22 mouse cellular contexts compared by ENCODE assay signal in the genomic region with DNA sequence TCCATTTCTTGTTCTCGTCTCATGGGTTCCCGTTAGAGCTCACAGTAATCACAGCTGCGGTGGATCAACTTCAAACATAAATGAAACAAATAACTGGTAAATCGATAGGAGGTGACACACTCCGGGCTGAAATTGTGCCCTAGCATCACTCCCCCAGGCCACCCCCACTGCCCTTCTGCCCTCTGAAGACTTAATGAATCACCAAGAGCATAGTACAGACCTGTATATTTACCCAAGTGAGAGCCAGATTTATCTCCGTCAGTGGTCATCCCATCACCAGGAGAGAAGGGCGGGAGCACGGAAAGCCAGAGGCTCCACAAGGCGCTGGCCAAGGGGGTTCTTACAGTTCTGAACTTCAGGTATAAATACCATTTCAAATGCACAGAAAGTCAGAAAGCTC.
DNase-seq lines count a peak whose midpoint lies in the region; ATAC-seq and TF ChIP-seq lines count a peak whose summit lies in the region.
"Had no signal": no experiment of that assay in that cellular context is flagged by ENCODE, and none has a peak within 500 bp of the region (broad histone marks: within the 10 kb centered on the region; RNA-seq: fewer than 3 reads in every experiment).

No protein-coding gene starts in this region.

- TF ChIP-seq CTCF in kidney, adult 2 months (conservative IDR thresholded peaks at IDR 0.05; ENCODE audit: insufficient read depth, insufficient read length, low read depth, low read length), result no peak
- TF ChIP-seq CTCF in kidney, postnatal 0 days (IDR thresholded peaks at IDR 0.05; ENCODE audit: low read depth), result no peak
- no peak for TF ChIP-seq CTCF in liver, adult 2 months (IDR thresholded peaks at IDR 0.05; ENCODE audit: low read depth, low read length)

- no peak overlapping the region for H3K4me3 ChIP-seq in kidney, adult 2 months (ENCODE audit: insufficient read depth, low read depth, low read length)
- H3K4me3 ChIP-seq in kidney, postnatal 0 days (replicated peaks; ENCODE audit: low read depth, low read length), result no peak overlapping the region
- H3K4me3 ChIP-seq in liver, adult 2 months (ENCODE audit: insufficient read depth, low read depth, low read length), result 0 out of 2 replicates have a peak overlapping the region, but pooled peaks have one; percentile 7
- H3K4me3 ChIP-seq in liver, embryonic 16.5 days (ENCODE audit: low read depth, low read length), result no peak overlapping the region
- H3K4me3 ChIP-seq: forebrain, embryonic 10.5 days; hindbrain, embryonic 12.5 days; midbrain, embryonic 12.5 days had no signal

- 51% methylated on average over 9 of the region's 9 CpGs for WGBS in kidney, adult 2 months
- 40% methylated on average over 9 of the region's 9 CpGs for WGBS in kidney, postnatal 0 days
- WGBS in liver, adult 2 months, result 20% methylated on average over 9 of the region's 9 CpGs
- 58% methylated on average over 9 of the region's 9 CpGs for WGBS in liver, embryonic 16.5 days (ENCODE audit: insufficient replicate concordance)

- H3K27ac ChIP-seq in kidney, adult 2 months (ENCODE audit: insufficient read depth, low read depth, low read length), result no peak overlapping the region
- no peak overlapping the region for H3K27ac ChIP-seq in kidney, postnatal 0 days
- peak overlapping the region; percentile 92 for H3K27ac ChIP-seq in liver, adult 2 months (replicated peaks; ENCODE audit: insufficient read depth, low read depth, low read length)
- peak overlapping the region; percentile 29 for H3K27ac ChIP-seq in liver, embryonic 16.5 days (ENCODE audit: low read length)
- H3K27ac ChIP-seq: forebrain, embryonic 10.5 days; hindbrain, embryonic 12.5 days; midbrain, embryonic 12.5 days had no signal

- H3K36me3 ChIP-seq in kidney, adult 2 months (ENCODE audit: control insufficient read depth, insufficient read depth, low read length), result no peaks in the 10 kb centered on the region
- no peaks in the 10 kb centered on the region for H3K36me3 ChIP-seq in kidney, postnatal 0 days (ENCODE audit: insufficient read depth, low read length)
- H3K36me3 ChIP-seq in liver, adult 2 months (ENCODE audit: control insufficient read depth, insufficient read depth, low read length), result no peaks in the 10 kb centered on the region
- H3K36me3 ChIP-seq in liver, embryonic 16.5 days (ENCODE audit: control insufficient read depth, insufficient read depth), result no peaks in the 10 kb centered on the region
- H3K36me3 ChIP-seq: forebrain, embryonic 10.5 days; hindbrain, embryonic 12.5 days; midbrain, embryonic 12.5 days had no signal

- no peak overlapping the region for H3K4me2 ChIP-seq in kidney, postnatal 0 days (ENCODE audit: low read length)
- H3K4me2 ChIP-seq in liver, embryonic 16.5 days (ENCODE audit: low read depth, low read length), result no peak overlapping the region
- H3K4me2 ChIP-seq: hindbrain, embryonic 12.5 days; midbrain, embryonic 12.5 days had no signal

- H3K4me1 ChIP-seq in kidney, adult 2 months (ENCODE audit: control insufficient read depth, insufficient read depth, low read length), result no peaks in the 10 kb centered on the region
- no peaks in the 10 kb centered on the region for H3K4me1 ChIP-seq in kidney, postnatal 0 days (replicated peaks; ENCODE audit: insufficient read depth, low read length)
- H3K4me1 ChIP-seq in liver, adult 2 months (ENCODE audit: control insufficient read depth, insufficient read depth, low read length), result peaks cover 14% of the 10 kb centered on the region
- H3K4me1 ChIP-seq in liver, embryonic 16.5 days (ENCODE audit: control insufficient read depth, low read depth, low read length), result no peaks in the 10 kb centered on the region
- H3K4me1 ChIP-seq: forebrain, embryonic 10.5 days; hindbrain, embryonic 12.5 days; midbrain, embryonic 12.5 days had no signal

- TF ChIP-seq POLR2A in kidney, adult 2 months (IDR thresholded peaks at IDR 0.05; ENCODE audit: low read depth, low read length), result no peak
- no peak for TF ChIP-seq POLR2A in liver, adult 2 months (IDR thresholded peaks at IDR 0.05; ENCODE audit: extremely low read depth, insufficient read depth, low read length)

- peak; percentile 10 for DNase-seq in kidney, adult 2 months
- DNase-seq in kidney, postnatal 25 days, result no peak
- peak; percentile 12 for DNase-seq in kidney, postnatal 0 days (ENCODE audit: low spot score)
- DNase-seq in liver, adult 2 months (ENCODE audit: extremely low read depth, low read depth, low spot score), result peak; percentile 95
- DNase-seq in urinary bladder, postnatal 14 days (ENCODE audit: low spot score), result no peak
- DNase-seq in right cerebral cortex, postnatal 14 days, result no peak
- no peak for DNase-seq in layer of hippocampus, adult 11-12 months (ENCODE audit: low spot score)
- DNase-seq: adrenal gland, postnatal 25 days; cerebellum, adult 8-10 months; cerebellum, postnatal 36 days; gastrocnemius, postnatal 10 days; heart, adult 18-20 months; left cerebral cortex, postnatal 4 days; lung, adult 18-20 months; lung, postnatal 10 days; right cerebral cortex, postnatal 25 days; thymus, postnatal 25 days had no signal

- no peaks in the 10 kb centered on the region for H3K27me3 ChIP-seq in kidney, adult 2 months (replicated peaks; ENCODE audit: control insufficient read depth, insufficient read depth, low read length)
- no peaks in the 10 kb centered on the region for H3K27me3 ChIP-seq in kidney, postnatal 0 days (ENCODE audit: insufficient read depth, low read length)
- no peaks in the 10 kb centered on the region for H3K27me3 ChIP-seq in liver, adult 2 months (ENCODE audit: control insufficient read depth, insufficient read depth, low read length)
- H3K27me3 ChIP-seq in liver, embryonic 16.5 days (ENCODE audit: control insufficient read depth, insufficient read depth, low read depth, low read length), result no peaks in the 10 kb centered on the region
- H3K27me3 ChIP-seq: hindbrain, embryonic 12.5 days; midbrain, embryonic 12.5 days had no signal

- H3K79me2 ChIP-seq in liver, adult 2 months (ENCODE audit: control insufficient read depth, insufficient read depth, low read length), result peaks cover 4% of the 10 kb centered on the region; the same call in 1 of the 2 replicates

- H3K9me3 ChIP-seq in kidney, postnatal 0 days (replicated peaks; ENCODE audit: low read length), result no peaks in the 10 kb centered on the region
- H3K9me3 ChIP-seq in liver, embryonic 16.5 days (replicated peaks; ENCODE audit: control insufficient read depth, low read length), result no peaks in the 10 kb centered on the region
- H3K9me3 ChIP-seq: forebrain, embryonic 10.5 days; hindbrain, embryonic 12.5 days; midbrain, embryonic 12.5 days had no signal

- H3K9ac ChIP-seq in kidney, postnatal 0 days (ENCODE audit: low read depth, low read length), result no peak overlapping the region
- H3K9ac ChIP-seq in liver, adult 2 months (ENCODE audit: low read depth, low read length), result peak overlapping the region; percentile 62
- H3K9ac ChIP-seq in liver, embryonic 16.5 days (ENCODE audit: low read depth, low read length), result no peak overlapping the region
- H3K9ac ChIP-seq: hindbrain, embryonic 12.5 days; midbrain, embryonic 12.5 days had no signal

- ATAC-seq in kidney, postnatal 0 days (replicated peaks; ENCODE audit: low FRiP score, low read depth), result peak; percentile 52; the same call in 1 of the 2 replicates
- ATAC-seq in liver, embryonic 16.5 days (ENCODE audit: low read depth), result peak; percentile 91
- ATAC-seq: forebrain, embryonic 16.5 days had no signal

Comparison
In these comparisons a context has a peak if more than half of its experiments do, and no peak if none do; other contexts are left out.
1. DNase-seq: peak in kidney, adult 2 months (single experiment), kidney, postnatal 0 days (single experiment) and liver, adult 2 months (single experiment); none in kidney, postnatal 25 days (0 of 2), urinary bladder, postnatal 14 days (single experiment), right cerebral cortex, postnatal 14 days (single experiment) and layer of hippocampus, adult 11-12 months (single experiment).
2. H3K27ac ChIP-seq: peak in liver, adult 2 months (single experiment) and liver, embryonic 16.5 days (single experiment); none in kidney, adult 2 months (single experiment) and kidney, postnatal 0 days (single experiment).